Mouse (Mus musculus) myocyte (in vitro differentiated cells): ENCODE measurements around the gene Lpcat1.

Experiments
- CEBPB ChIP-seq: IDR thresholded peaks from 2 replicates; pipeline ENCODE4 v1.6.1; 2011; ENCODE audit warnings: mild to moderate bottlenecking, moderate library complexity; ENCODE audit not compliant: poor library complexity, insufficient read depth, severe bottlenecking
- E2F4 ChIP-seq: IDR thresholded peaks from one replicate; pipeline ENCODE4 v1.6.1; 2011; ENCODE audit warnings: mild to moderate bottlenecking, control low read depth, moderate library complexity; ENCODE audit not compliant: insufficient read depth
- MAX ChIP-seq: IDR thresholded peaks from one replicate; pipeline ENCODE4 v1.6.1; 2011; ENCODE audit warnings: low read depth, mild to moderate bottlenecking, control low read depth
- MYOD1 ChIP-seq, 3 experiments: IDR thresholded peaks; one replicate each; pipeline ENCODE4 v1.6.1; 2011; ENCODE audit warnings: control low read depth in 2 of 3, low read depth in 2 of 3, mild to moderate bottlenecking in 2 of 3, moderate library complexity in 1 of 3; ENCODE audit not compliant: insufficient read length in 2 of 3, control insufficient read depth in 1 of 3
- MYOG ChIP-seq, 3 experiments: IDR thresholded peaks; one replicate each; pipeline ENCODE4 v1.6.1; 2011; ENCODE audit warnings: control low read depth in 2 of 3, low read depth in 2 of 3, mild to moderate bottlenecking in 2 of 3; ENCODE audit not compliant: insufficient read length in 2 of 3, control insufficient read depth in 1 of 3, insufficient read depth in 1 of 3
- POLR2A ChIP-seq: IDR thresholded peaks from one replicate; pipeline ENCODE4 v1.6.1; 2011; ENCODE audit warnings: low read depth, mild to moderate bottlenecking, control low read depth, moderate library complexity; ENCODE audit not compliant: insufficient read length
- POLR2AphosphoS2 ChIP-seq: IDR thresholded peaks from one replicate; pipeline ENCODE4 v1.6.1; 2011; ENCODE audit warnings: low read depth, control low read depth; ENCODE audit not compliant: insufficient read length
- REST ChIP-seq: IDR thresholded peaks from one replicate; pipeline ENCODE4 v1.6.1; 2011; ENCODE audit warnings: mild to moderate bottlenecking, control low read depth, moderate library complexity; ENCODE audit not compliant: insufficient read depth, insufficient read length
- TCF12 ChIP-seq: IDR thresholded peaks from one replicate; pipeline ENCODE4 v1.6.1; 2011; ENCODE audit warnings: mild to moderate bottlenecking, control low read depth; ENCODE audit not compliant: poor library complexity, insufficient read depth, severe bottlenecking
- USF1 ChIP-seq: IDR thresholded peaks from one replicate; pipeline ENCODE4 v1.6.1; 2011; ENCODE audit warnings: low read depth, mild to moderate bottlenecking, control low read depth, moderate library complexity

DNA sequence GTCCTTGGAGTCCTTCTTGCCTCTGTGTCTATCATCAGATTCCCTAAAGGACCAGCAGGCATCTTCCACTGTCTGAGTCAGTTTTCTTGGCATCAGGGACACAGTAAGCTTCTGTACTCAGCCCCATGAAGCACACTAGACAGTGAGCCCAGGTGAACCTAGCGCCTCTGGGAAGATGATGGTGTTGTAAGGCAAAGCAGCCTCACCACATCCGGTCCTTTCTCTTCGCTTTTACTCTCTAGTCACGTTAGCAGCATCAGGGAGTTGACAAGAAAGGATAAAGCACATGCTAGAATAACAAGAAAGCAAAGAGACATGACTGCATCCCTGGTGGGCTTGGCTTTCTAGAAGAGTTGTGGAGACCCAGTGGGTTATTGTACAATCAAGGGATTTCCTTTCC, 26.2 kb downstream of the Lpcat1 start:
- TF ChIP-seq CEBPB (no peak), POLR2A (no peak), E2F4 (no peak), POLR2AphosphoS2 (no peak), TCF12 (no peak), USF1 (no peak), MAX (no peak), MYOD1 (IDR thresholded peaks at IDR 0.05; ENCODE audit: control insufficient read depth in 1 of 3, insufficient read length in 2 of 3, low read depth in 2 of 3) (no peak), MYOG (IDR thresholded peaks at IDR 0.05; ENCODE audit: control insufficient read depth in 1 of 3, insufficient read depth in 1 of 3, insufficient read length in 2 of 3, low read depth in 2 of 3) (no peak), REST (no peak)
